Mouse (Mus musculus) kidney, postnatal 25 days (tissue): ENCODE results near the gene Babam1.

Source experiments
- DNase-seq, 2 experiments: peaks; one replicate each; pipeline ENCODE4 v3.0.0; 2021; ENCODE audit warnings: mixed read lengths in 2 of 2

Babam1 gene

GRCm38 (mm10) chr8:71381421-71381970 lies 15.2 kb upstream of the Babam1 start, which contains the start of gene Nr2f6:
Nr2f6 (minus strand) TSS chr8:71381960.
- DNase-seq, result peak; percentile 75 to 90

GRCm38 (mm10) chr8:71381971-71382961 lies 14.4 kb upstream of the Babam1 start:
- peak; percentile 90 to 95 for DNase-seq

GRCm38 (mm10) chr8:71383396-71383795 lies 13.3 kb upstream of the Babam1 start:
- peak; percentile 51 to 72 for DNase-seq

GRCm38 (mm10) chr8:71383860-71384259 lies 12.8 kb upstream of the Babam1 start:
- peak in 1 of 2 experiments; percentile 55 for DNase-seq

GRCm38 (mm10) chr8:71385212-71385835 lies 11.3 kb upstream of the Babam1 start:
- peak; percentile 38 to 47 for DNase-seq

- peak in 1 of 2 experiments; percentile 58 for DNase-seq
Observed at GRCm38 (mm10) chr8:71388267-71388666, 8.4 kb upstream of the Babam1 start.

- DNase-seq, result no peak
Observed at GRCm38 (mm10) chr8:71391696-71392095, 5.0 kb upstream of the Babam1 start.

GRCm38 (mm10) chr8:71392391-71392790 lies 4.3 kb upstream of the Babam1 start:
- DNase-seq, result peak in 1 of 2 experiments; percentile 22

- DNase-seq, result peak; percentile 70 to 71
Observed at GRCm38 (mm10) chr8:71392871-71393270, 3.8 kb upstream of the Babam1 start.

GRCm38 (mm10) chr8:71394481-71394880 lies 2.2 kb upstream of the Babam1 start:
- peak in 1 of 2 experiments; percentile 33 for DNase-seq

- DNase-seq, result peak in 1 of 2 experiments; percentile 40
Observed at GRCm38 (mm10) chr8:71395071-71395470, 1.6 kb upstream of the Babam1 start.

- DNase-seq, result peak; percentile 66 to 78
Observed at GRCm38 (mm10) chr8:71395629-71396028, 1.0 kb upstream of the Babam1 start, which contains the start of gene Ushbp1. Ushbp1 (minus strand) TSS chr8:71395802.

- DNase-seq, result peak in 1 of 2 experiments; percentile 43
Observed at GRCm38 (mm10) chr8:71397701-71398100, 1.0 kb downstream of the Babam1 start.

GRCm38 (mm10) chr8:71400826-71401225 lies 4.2 kb downstream of the Babam1 start:
- DNase-seq, result peak in 1 of 2 experiments; percentile 17

- no peak for DNase-seq
Observed at GRCm38 (mm10) chr8:71401454-71401853, 4.8 kb downstream of the Babam1 start.

GRCm38 (mm10) chr8:71402446-71402964 lies 5.8 kb downstream of the Babam1 start:
- DNase-seq, result no peak

- no peak for DNase-seq
Observed at GRCm38 (mm10) chr8:71403107-71403885, 6.6 kb downstream of the Babam1 start.

- DNase-seq, result no peak
Observed at GRCm38 (mm10) chr8:71404011-71404410, 7.3 kb downstream of the Babam1 start.

- peak; percentile 39 to 76 for DNase-seq
Observed at GRCm38 (mm10) chr8:71404951-71405351, 8.3 kb downstream of the Babam1 start.

- DNase-seq, result peak; percentile 94 to 97
Observed at GRCm38 (mm10) chr8:71405401-71406098, 8.9 kb downstream of the Babam1 start, which contains the start of gene Ankle1. Ankle1 (plus strand) TSS chr8:71406010.
